ENCODE assay signal across 18 mouse cellular contexts in the genomic region with DNA sequence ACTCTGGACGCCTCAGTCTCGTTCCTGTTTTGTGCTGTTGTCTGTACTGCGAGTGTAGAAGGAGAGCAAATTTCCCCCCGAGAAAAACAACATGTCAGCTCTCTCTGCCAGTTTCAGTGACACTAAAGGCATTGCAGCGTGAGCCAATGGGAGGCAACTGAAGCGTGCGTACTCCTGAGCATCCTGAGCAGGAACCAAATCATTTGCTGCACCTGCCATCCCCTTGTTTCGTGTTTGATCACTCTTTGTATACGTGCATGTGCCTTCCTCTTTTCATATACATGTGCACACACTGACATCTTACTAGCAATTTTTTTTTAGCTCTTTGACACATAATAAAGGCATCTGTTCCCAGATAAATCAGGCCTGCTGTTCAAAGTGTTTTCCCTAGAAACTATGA.
DNase-seq lines count a peak whose midpoint lies in the region; ATAC-seq and TF ChIP-seq lines count a peak whose summit lies in the region.
"Had no signal": no experiment of that assay in that cellular context is flagged by ENCODE, and none has a peak within 500 bp of the region (broad histone marks: within the 10 kb centered on the region; RNA-seq: fewer than 3 reads in every experiment).

No protein-coding gene starts in this region.

- 0 out of 2 replicates have a peak overlapping the region, but pooled peaks have one; percentile 26 for H3K27ac ChIP-seq in hindbrain, embryonic 14.5 days
- H3K27ac ChIP-seq in neural tube, embryonic 14.5 days (ENCODE audit: low read depth, low read length), result 0 out of 2 replicates have a peak overlapping the region, but pooled peaks have one; percentile 10
- no peak overlapping the region for H3K27ac ChIP-seq in liver, embryonic 12.5 days
- H3K27ac ChIP-seq: heart, embryonic 13.5 days; left cerebral cortex, adult 2 months; limb, embryonic 10.5 days had no signal

- no peak for ATAC-seq in hindbrain, embryonic 14.5 days (ENCODE audit: low FRiP score)
- peak; percentile 31; the same call in 1 of the 2 replicates for ATAC-seq in neural tube, embryonic 14.5 days (ENCODE audit: low read depth)
- ATAC-seq in liver, embryonic 12.5 days, result no peak

- DNase-seq in layer of hippocampus, adult 11-12 months (ENCODE audit: low spot score), result peak; percentile 2
- no peak for DNase-seq in layer of hippocampus, postnatal 25 days (ENCODE audit: extremely low spot score in 1 of 2, low spot score in 1 of 2)
- DNase-seq in brain, embryonic 14.5 days (ENCODE audit: low read depth), result peak; percentile 73
- no peak for DNase-seq in hindbrain, embryonic 14.5 days (ENCODE audit: low spot score)
- DNase-seq in liver, result no peak
- DNase-seq: cerebellum, adult 8-10 months; gastrocnemius, postnatal 10 days; heart, adult 11 months; lung, adult 2 months; lung, postnatal 36 days; right cerebral cortex, adult 18-20 months had no signal

- no peak overlapping the region for H3K4me3 ChIP-seq in hindbrain, embryonic 14.5 days (replicated peaks; ENCODE audit: low read length)
- H3K4me3 ChIP-seq in neural tube, embryonic 14.5 days (ENCODE audit: low read depth, low read length), result no peak overlapping the region
- H3K4me3 ChIP-seq in liver, embryonic 12.5 days, result no peak overlapping the region
- H3K4me3 ChIP-seq: heart, embryonic 13.5 days; left cerebral cortex, adult 2 months; limb, embryonic 10.5 days; myocyte had no signal

- 0 out of 2 replicates have a peak, but pooled peaks cover 2% of the 10 kb centered on the region for H3K4me1 ChIP-seq in hindbrain, embryonic 14.5 days (replicated peaks; ENCODE audit: control insufficient read depth, insufficient read depth, low read length)
- H3K4me1 ChIP-seq in neural tube, embryonic 14.5 days (ENCODE audit: control insufficient read depth, insufficient read depth, low read length), result no peaks in the 10 kb centered on the region
- no peaks in the 10 kb centered on the region for H3K4me1 ChIP-seq in liver, embryonic 12.5 days
- H3K4me1 ChIP-seq: heart, embryonic 13.5 days; limb, embryonic 10.5 days had no signal

- peak overlapping the region; percentile 21 for H3K4me2 ChIP-seq in hindbrain, embryonic 14.5 days (replicated peaks)
- peak overlapping the region; percentile 16; the same call in 1 of the 2 replicates for H3K4me2 ChIP-seq in neural tube, embryonic 14.5 days (ENCODE audit: low read depth, low read length)
- H3K4me2 ChIP-seq in liver, embryonic 12.5 days, result no peak overlapping the region
- H3K4me2 ChIP-seq: heart, embryonic 13.5 days; liver, embryonic 11.5 days had no signal

- H3K27me3 ChIP-seq in hindbrain, embryonic 14.5 days (ENCODE audit: control insufficient read depth, insufficient read depth, low read length), result peaks cover 57% of the 10 kb centered on the region
- no peaks in the 10 kb centered on the region for H3K27me3 ChIP-seq in neural tube, embryonic 14.5 days (ENCODE audit: control insufficient read depth, insufficient read depth, low read length)
- H3K27me3 ChIP-seq in liver, embryonic 12.5 days (replicated peaks), result peaks cover 21% of the 10 kb centered on the region

- H3K9me3 ChIP-seq in hindbrain, embryonic 14.5 days (ENCODE audit: control insufficient read depth, low read length), result no peaks in the 10 kb centered on the region
- H3K9me3 ChIP-seq in neural tube, embryonic 14.5 days (ENCODE audit: control insufficient read depth, low read length), result no peaks in the 10 kb centered on the region
- no peaks in the 10 kb centered on the region for H3K9me3 ChIP-seq in liver, embryonic 12.5 days (replicated peaks)
- H3K9me3 ChIP-seq: heart, embryonic 13.5 days; limb, embryonic 10.5 days had no signal

- H3K9ac ChIP-seq in hindbrain, embryonic 14.5 days, result no peak overlapping the region
- no peak overlapping the region for H3K9ac ChIP-seq in neural tube, embryonic 14.5 days (replicated peaks; ENCODE audit: low read depth, low read length)
- no peak overlapping the region for H3K9ac ChIP-seq in liver, embryonic 12.5 days
- H3K9ac ChIP-seq: heart, embryonic 13.5 days had no signal

- no peak for TF ChIP-seq POLR2A in brain, embryonic 14.5 days (IDR thresholded peaks at IDR 0.05; ENCODE audit: borderline replicate concordance, extremely low read depth, insufficient read depth, insufficient read length, poor library complexity, severe bottlenecking)

- no peaks in the 10 kb centered on the region for H3K36me3 ChIP-seq in hindbrain, embryonic 14.5 days (replicated peaks; ENCODE audit: control insufficient read depth, insufficient read depth)
- H3K36me3 ChIP-seq in neural tube, embryonic 14.5 days (ENCODE audit: control insufficient read depth, insufficient read depth, low read length), result no peaks in the 10 kb centered on the region
- no peaks in the 10 kb centered on the region for H3K36me3 ChIP-seq in liver, embryonic 12.5 days
- H3K36me3 ChIP-seq: heart, embryonic 13.5 days; limb, embryonic 10.5 days had no signal

- 30% methylated on average over 9 of the region's 9 CpGs for WGBS in hindbrain, embryonic 14.5 days
- WGBS in neural tube, embryonic 14.5 days, result 37% methylated on average over 9 of the region's 9 CpGs
- WGBS in liver, embryonic 12.5 days (ENCODE audit: insufficient replicate concordance), result 61% methylated on average over 9 of the region's 9 CpGs

- no peak for TF ChIP-seq CTCF in brain, embryonic 14.5 days (IDR thresholded peaks at IDR 0.05; ENCODE audit: borderline replicate concordance, extremely low read depth, insufficient read depth, insufficient read length)

Comparison
In these comparisons a context has a peak if more than half of its experiments do, and no peak if none do; other contexts are left out.
1. DNase-seq: peak in layer of hippocampus, adult 11-12 months (single experiment) and brain, embryonic 14.5 days (single experiment); none in layer of hippocampus, postnatal 25 days (0 of 2), hindbrain, embryonic 14.5 days (single experiment) and liver (single experiment).